Mouse (Mus musculus) embryo, embryonic 11.5 days (tissue): ENCODE measurements around the gene Repin1.
"Not testable (repeated sequence)": the region's sequence is repeated elsewhere in the genome, so short reads cannot be mapped to it uniquely, and the experiment has no call there.

Experiments
- DNase-seq: peaks from one replicate; pipeline ENCODE4 v3.0.0-alpha.2; 2012; ENCODE audit warnings: low read depth, low spot score

Repin1 gene

GRCm38 (mm10) chr6:48579215-48579648, 14.5 kb upstream of the Repin1 start:
- no peak for DNase-seq

- no peak for DNase-seq
Observed at GRCm38 (mm10) chr6:48581257-48581656, 12.4 kb upstream of the Repin1 start.

GRCm38 (mm10) chr6:48582037-48582436, 11.6 kb upstream of the Repin1 start:
- DNase-seq = no peak

- DNase-seq = no peak
Observed at GRCm38 (mm10) chr6:48589194-48589750, 4.4 kb upstream of the Repin1 start, which contains the start of gene Gm45021. TSS of gene Gm45021 (plus strand) at chr6:48589610.

- no peak for DNase-seq
Observed at GRCm38 (mm10) chr6:48591221-48591845, 2.4 kb upstream of the Repin1 start.

GRCm38 (mm10) chr6:48591871-48592270, 1.8 kb upstream of the Repin1 start:
- DNase-seq = no peak

- DNase-seq = peak; percentile 51
Observed at GRCm38 (mm10) chr6:48594043-48594738, 508 bp downstream of the Repin1 start.

GRCm38 (mm10) chr6:48595278-48595677, 1.6 kb downstream of the Repin1 start:
- no peak for DNase-seq

- DNase-seq = no peak
Observed at GRCm38 (mm10) chr6:48596545-48597232, 3.0 kb downstream of the Repin1 start.

GRCm38 (mm10) chr6:48597233-48597625, 3.5 kb downstream of the Repin1 start:
- no peak for DNase-seq

GRCm38 (mm10) chr6:48600594-48600993, 6.9 kb downstream of the Repin1 start:
- DNase-seq = no peak

- DNase-seq = peak; percentile 90
Observed at GRCm38 (mm10) chr6:48601271-48602079, 7.8 kb downstream of the Repin1 start, which contains the start of gene Zfp775. TSS of gene Zfp775 (plus strand) at chr6:48602063.

- DNase-seq = no peak
Observed at GRCm38 (mm10) chr6:48602080-48602741, 8.5 kb downstream of the Repin1 start.

- DNase-seq = no peak
Observed at GRCm38 (mm10) chr6:48608124-48608523, 14.4 kb downstream of the Repin1 start.

GRCm38 (mm10) chr6:48609512-48609911, 15.8 kb downstream of the Repin1 start:
- DNase-seq = no peak

- DNase-seq = no peak
Observed at GRCm38 (mm10) chr6:48610657-48611056, 17.0 kb downstream of the Repin1 start.

- DNase-seq = no peak
Observed at GRCm38 (mm10) chr6:48613464-48613863, 19.8 kb downstream of the Repin1 start.

GRCm38 (mm10) chr6:48614756-48615155, 21.1 kb downstream of the Repin1 start:
- no peak for DNase-seq

GRCm38 (mm10) chr6:48620031-48620430, 26.3 kb downstream of the Repin1 start:
- DNase-seq = no peak

GRCm38 (mm10) chr6:48622186-48622843, 28.6 kb downstream of the Repin1 start:
- not testable (repeated sequence) for DNase-seq
